Mouse (Mus musculus): ENCODE results near the gene Olfr295. TPM values are rescaled to one million over a fixed set of nuclear protein-coding genes. Genes with fewer than 3 reads are reported as not detected.

Gene Olfr295
- not detected in 2 replicates for polyA plus RNA-seq (2014; fragmentation: Nextera tagmentation; extraction: Ambion mirVana)

DNA sequence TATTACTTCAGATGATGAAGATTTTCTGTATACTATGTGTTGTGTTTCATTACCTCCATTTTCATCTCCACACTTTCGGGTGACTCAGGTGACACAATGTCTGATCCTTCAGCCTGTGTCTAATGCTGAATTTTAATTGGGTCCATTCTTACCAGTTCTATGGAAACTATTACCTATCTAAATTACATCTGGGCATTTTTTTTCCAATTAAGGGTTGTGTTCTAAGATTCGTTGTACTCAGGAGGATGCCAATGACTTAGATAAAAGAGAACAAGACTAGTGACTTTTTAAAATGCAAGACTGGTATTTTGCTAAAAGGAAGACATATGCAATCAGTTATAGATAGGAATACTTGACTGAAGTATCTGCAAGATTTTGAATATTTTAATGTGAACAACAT lies at the start of gene Olfr295:
TSS of gene Olfr295 (plus strand) at position 301 of the 400 bp plus-strand sequence.
- no peak for ATAC-seq (ENCODE audit: insufficient read depth, low FRiP score, low TSS enrichment)
- 89% methylated on average over 2 of the region's 2 CpGs for WGBS
- H3K27me3 ChIP-seq (ENCODE audit: control insufficient read depth, insufficient read depth, low read length) = no peaks in the 10 kb centered on the region
- no peak for DNase-seq (ENCODE audit: low spot score)
- H3K4me2 ChIP-seq (ENCODE audit: low read depth) = no peak within 1 kb of the TSS
- no peaks in the 10 kb centered on the region for H3K4me1 ChIP-seq (ENCODE audit: control insufficient read depth, insufficient read depth, low read length)
- H3K9ac ChIP-seq (ENCODE audit: low read length) = no peak within 1 kb of the TSS
- H3K4me3 ChIP-seq (ENCODE audit: low read depth, low read length) = no peak within 1 kb of the TSS
- H3K9me3 ChIP-seq (ENCODE audit: control insufficient read depth, low read length) = no peaks in the 10 kb centered on the region
- no peaks in the 10 kb centered on the region for H3K36me3 ChIP-seq (ENCODE audit: control insufficient read depth, insufficient read depth, low read length)
- H3K27ac ChIP-seq (ENCODE audit: low read depth, low read length) = no peak within 1 kb of the TSS

DNA sequence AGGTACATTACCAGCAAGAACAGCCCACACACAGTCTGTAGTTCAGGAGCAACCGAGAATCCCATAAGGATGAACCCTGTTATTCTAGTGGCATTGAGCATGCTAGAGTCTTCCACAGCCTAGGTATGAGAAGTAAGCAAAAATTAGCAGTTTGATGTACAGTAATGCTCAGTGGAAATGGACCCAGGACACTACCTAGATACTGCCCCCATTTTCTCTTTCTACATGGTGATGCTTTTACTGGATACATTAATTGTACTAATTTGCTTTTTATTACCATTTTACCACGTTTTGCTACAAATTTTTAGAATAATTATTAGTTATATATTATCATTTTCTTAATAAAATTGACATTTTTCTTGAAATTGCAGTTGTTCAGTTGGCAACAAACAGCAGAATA lies 32.9 kb downstream of the Olfr295 start, which contains the start of gene Olfr294:
TSS of gene Olfr294 (minus strand) at position 101 of the 400 bp plus-strand sequence.
- no peaks in the 10 kb centered on the region for H3K27me3 ChIP-seq (ENCODE audit: control insufficient read depth, insufficient read depth, low read length)
- H3K4me3 ChIP-seq (ENCODE audit: low read depth, low read length) = no peak within 1 kb of the TSS
- WGBS = 63% methylated on average over 2 of the region's 2 CpGs
- DNase-seq (ENCODE audit: low spot score) (no peak), ATAC-seq (ENCODE audit: insufficient read depth, low FRiP score, low TSS enrichment) (no peak)
- H3K9me3 ChIP-seq (ENCODE audit: control insufficient read depth, low read length) = no peaks in the 10 kb centered on the region
- no peak within 1 kb of the TSS for H3K9ac ChIP-seq (ENCODE audit: low read length)
- no peak within 1 kb of the TSS for H3K27ac ChIP-seq (ENCODE audit: low read depth, low read length)
- H3K36me3 ChIP-seq (ENCODE audit: control insufficient read depth, insufficient read depth, low read length) = no peaks in the 10 kb centered on the region
- H3K4me2 ChIP-seq (ENCODE audit: low read depth) = no peak within 1 kb of the TSS
- H3K4me1 ChIP-seq (ENCODE audit: control insufficient read depth, insufficient read depth, low read length) = no peaks in the 10 kb centered on the region

Other genes starting within 250 kb of the Olfr295 start
- gene Olfr307, start 246.3 kb upstream of the Olfr295 start, polyA plus RNA-seq (2014; fragmentation: Nextera tagmentation; extraction: Ambion mirVana) = not detected in 2 replicates
- not detected in 2 replicates for gene Olfr305, start 216.9 kb upstream of the Olfr295 start, polyA plus RNA-seq (2014; fragmentation: Nextera tagmentation; extraction: Ambion mirVana)
- gene Olfr304, start 197.2 kb upstream of the Olfr295 start, polyA plus RNA-seq (2014; fragmentation: Nextera tagmentation; extraction: Ambion mirVana) = not detected in 2 replicates
- gene Olfr303, start 186.1 kb upstream of the Olfr295 start, polyA plus RNA-seq (2014; fragmentation: Nextera tagmentation; extraction: Ambion mirVana) = not detected in 2 replicates
- gene Olfr301, start 180.0 kb upstream of the Olfr295 start, polyA plus RNA-seq (2014; fragmentation: Nextera tagmentation; extraction: Ambion mirVana) = not detected in 2 replicates
- gene Olfr299, start 123.9 kb upstream of the Olfr295 start, polyA plus RNA-seq (2014; fragmentation: Nextera tagmentation; extraction: Ambion mirVana) = not detected in 2 replicates
- not detected in 2 replicates for gene Olfr298, start 91.4 kb upstream of the Olfr295 start, polyA plus RNA-seq (2014; fragmentation: Nextera tagmentation; extraction: Ambion mirVana)
- not detected in 2 replicates for gene Olfr297, start 63.9 kb upstream of the Olfr295 start, polyA plus RNA-seq (2014; fragmentation: Nextera tagmentation; extraction: Ambion mirVana)
- not detected in 2 replicates for gene Olfr294, start 32.8 kb downstream of the Olfr295 start, polyA plus RNA-seq (2014; fragmentation: Nextera tagmentation; extraction: Ambion mirVana)
- gene Olfr293, start 65.2 kb downstream of the Olfr295 start, polyA plus RNA-seq (2014; fragmentation: Nextera tagmentation; extraction: Ambion mirVana) = not detected in 2 replicates
- not detected in 2 replicates for gene Olfr292, start 104.5 kb downstream of the Olfr295 start, polyA plus RNA-seq (2014; fragmentation: Nextera tagmentation; extraction: Ambion mirVana)
- gene Folh1, start 192.1 kb downstream of the Olfr295 start, polyA plus RNA-seq (2014; fragmentation: Nextera tagmentation; extraction: Ambion mirVana) = 0.22 and 0.61 TPM in 2 replicates
- not detected in 2 replicates for gene Vmn2r77, start 211.2 kb downstream of the Olfr295 start, polyA plus RNA-seq (2014; fragmentation: Nextera tagmentation; extraction: Ambion mirVana)

Data from neural tube, embryonic 11.5 days (tissue).